Mouse (Mus musculus): ENCODE measurements around the gene Ankar. TPM values are rescaled to one million over a fixed set of nuclear protein-coding genes. Genes with fewer than 3 reads are reported as not detected.

Ankar gene
- not detected in 2 replicates for polyA plus RNA-seq (2015; fragmentation: Nextera tagmentation; extraction: Ambion mirVana)

- WGBS = 84% methylated on average over 11 of the region's 11 CpGs
- Histone ChIP-seq H3K9me3 (no peaks in the 10 kb centered on the region), H3K36me3 (no peaks in the 10 kb centered on the region), H3K4me3 (no peak within 1 kb of the TSS), H3K4me1 (replicated peaks) (no peaks in the 10 kb centered on the region), H3K27ac (replicated peaks) (no peak within 1 kb of the TSS), H3K27me3 (no peaks in the 10 kb centered on the region), H3K9ac (no peak within 1 kb of the TSS), H3K4me2 (no peak within 1 kb of the TSS)
- no peak for ATAC-seq (ENCODE audit: low read depth)
These were observed at the start of gene Ankar for GRCm38 (mm10) chr1:72700479-72700878. Gene Ankar (minus strand): TSS chr1:72700579.

DNA sequence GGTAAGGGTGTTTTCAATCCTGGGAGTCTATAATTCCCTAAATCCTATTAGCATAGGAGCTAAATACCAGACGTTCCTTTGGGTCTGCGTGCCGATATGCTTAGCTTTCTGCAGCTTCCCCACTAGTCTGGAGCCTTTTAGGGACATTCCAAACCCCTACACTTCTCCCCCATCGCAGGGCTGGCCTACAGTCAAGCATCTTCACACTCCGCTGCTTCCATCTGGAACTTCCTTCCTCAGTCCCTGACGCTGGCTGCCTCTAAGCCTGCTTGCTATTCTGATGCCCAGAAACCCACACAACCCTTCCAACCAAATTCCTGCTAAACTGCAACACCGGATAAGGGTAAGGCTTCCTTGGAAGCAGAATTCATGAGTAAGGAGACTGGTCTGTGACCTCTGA lies 46.0 kb upstream of the Ankar start:
- Histone ChIP-seq H3K4me1 (replicated peaks) (no peaks in the 10 kb centered on the region), H3K4me2 (no peak overlapping the region), H3K9me3 (no peaks in the 10 kb centered on the region), H3K4me3 (no peak overlapping the region), H3K36me3 (no peaks in the 10 kb centered on the region), H3K27ac (replicated peaks) (no peak overlapping the region), H3K9ac (no peak overlapping the region), H3K27me3 (no peaks in the 10 kb centered on the region)
- WGBS = 82% methylated on average over 7 of the region's 7 CpGs
- no peak for ATAC-seq (ENCODE audit: low read depth)

DNA sequence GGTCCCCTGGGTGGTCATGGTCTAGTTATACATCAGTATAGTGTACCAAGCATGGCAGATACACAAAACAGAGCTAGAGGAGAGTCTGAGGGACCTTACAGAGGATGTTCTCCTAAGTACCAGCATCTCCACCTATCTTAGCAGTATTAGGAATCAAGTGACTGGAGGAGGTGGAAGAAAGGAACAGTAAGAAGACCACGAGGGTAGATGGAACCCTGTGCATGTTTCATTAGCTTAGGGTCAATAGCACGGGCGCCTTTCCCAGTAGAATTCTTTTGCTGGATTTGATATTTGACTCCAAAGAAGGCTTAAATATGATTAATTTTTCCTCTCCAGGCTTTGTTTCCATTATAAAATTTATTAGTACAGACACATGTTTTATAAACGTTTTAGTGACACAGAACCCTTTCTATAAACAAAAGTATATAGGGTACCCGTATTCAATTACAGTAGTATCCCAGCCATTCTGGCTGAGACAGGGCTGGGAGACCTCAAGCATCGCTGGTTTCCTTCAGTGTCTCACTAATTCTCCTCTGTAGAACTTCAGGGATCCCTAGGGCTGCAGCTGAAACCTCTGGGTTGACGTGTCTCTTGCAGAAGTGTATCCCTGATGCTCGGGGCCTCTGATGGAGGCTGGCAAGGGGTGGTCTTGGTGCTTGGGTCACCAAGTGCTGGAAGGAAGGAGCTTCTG lies 44.6 kb upstream of the Ankar start:
- no peaks in the 10 kb centered on the region for H3K27me3 ChIP-seq
- 83% methylated on average over 8 of the region's 8 CpGs for WGBS

DNA sequence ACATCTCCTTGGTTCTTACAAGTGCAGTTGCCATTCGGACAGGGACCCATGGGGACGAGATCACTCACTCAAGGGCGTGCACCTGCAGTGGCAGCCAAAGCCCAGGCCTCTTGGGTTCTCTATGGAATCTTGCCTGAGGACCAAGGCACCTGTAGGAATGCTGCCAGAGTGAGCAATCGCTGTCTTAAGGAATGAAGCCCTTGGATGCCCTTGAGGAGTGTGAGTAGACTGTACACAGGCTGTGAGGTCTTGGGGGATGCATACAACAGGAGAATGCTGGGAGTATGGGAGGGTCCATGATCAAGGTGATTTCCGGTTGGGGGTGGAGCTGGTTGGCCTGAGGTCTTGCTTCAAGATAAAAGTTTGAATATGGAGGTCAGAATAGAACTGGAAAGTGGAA lies 41.0 kb upstream of the Ankar start:
- no peak overlapping the region for H3K4me3 ChIP-seq
- no peaks in the 10 kb centered on the region for H3K9me3 ChIP-seq
- ATAC-seq (ENCODE audit: low read depth) = no peak
- H3K27ac ChIP-seq (replicated peaks) = no peak overlapping the region
- no peaks in the 10 kb centered on the region for H3K27me3 ChIP-seq
- H3K4me2 ChIP-seq = no peak overlapping the region
- H3K4me1 ChIP-seq (replicated peaks) = peaks cover 21% of the 10 kb centered on the region
- no peak overlapping the region for H3K9ac ChIP-seq
- 91% methylated on average over 5 of the region's 5 CpGs for WGBS
- no peaks in the 10 kb centered on the region for H3K36me3 ChIP-seq

More for the DNA sequence above, 44.6 kb upstream of the Ankar start:
- Histone ChIP-seq H3K27ac (replicated peaks) (no peak overlapping the region), H3K4me1 (replicated peaks) (0 out of 2 replicates have a peak, but pooled peaks cover 1% of the 10 kb centered on the region), H3K4me3 (no peak overlapping the region), H3K9ac (no peak overlapping the region), H3K9me3 (no peaks in the 10 kb centered on the region), H3K36me3 (no peaks in the 10 kb centered on the region), H3K4me2 (no peak overlapping the region)
- ATAC-seq (ENCODE audit: low read depth) = no peak

- H3K4me1 ChIP-seq (replicated peaks) = peaks cover 26% of the 10 kb centered on the region
- WGBS = 50% methylated on average over 10 of the region's 10 CpGs
These were observed 39.3 kb upstream of the Ankar start for GRCm38 (mm10) chr1:72739681-72740063.

GRCm38 (mm10) chr1:72738946-72739680 lies 38.7 kb upstream of the Ankar start:
- 62% methylated on average over 15 of the region's 15 CpGs for WGBS

More at GRCm38 (mm10) chr1:72739681-72740063, 39.3 kb upstream of the Ankar start:
- H3K27ac ChIP-seq (replicated peaks) = 0 out of 2 replicates have a peak overlapping the region, but pooled peaks have one; percentile 23
- no peaks in the 10 kb centered on the region for H3K27me3 ChIP-seq
- no peak overlapping the region for H3K9ac ChIP-seq
- H3K4me2 ChIP-seq = no peak overlapping the region
- no peaks in the 10 kb centered on the region for H3K9me3 ChIP-seq
- peak; percentile 67 for ATAC-seq (ENCODE audit: low read depth)
- H3K36me3 ChIP-seq = no peaks in the 10 kb centered on the region
- no peak overlapping the region for H3K4me3 ChIP-seq

DNA sequence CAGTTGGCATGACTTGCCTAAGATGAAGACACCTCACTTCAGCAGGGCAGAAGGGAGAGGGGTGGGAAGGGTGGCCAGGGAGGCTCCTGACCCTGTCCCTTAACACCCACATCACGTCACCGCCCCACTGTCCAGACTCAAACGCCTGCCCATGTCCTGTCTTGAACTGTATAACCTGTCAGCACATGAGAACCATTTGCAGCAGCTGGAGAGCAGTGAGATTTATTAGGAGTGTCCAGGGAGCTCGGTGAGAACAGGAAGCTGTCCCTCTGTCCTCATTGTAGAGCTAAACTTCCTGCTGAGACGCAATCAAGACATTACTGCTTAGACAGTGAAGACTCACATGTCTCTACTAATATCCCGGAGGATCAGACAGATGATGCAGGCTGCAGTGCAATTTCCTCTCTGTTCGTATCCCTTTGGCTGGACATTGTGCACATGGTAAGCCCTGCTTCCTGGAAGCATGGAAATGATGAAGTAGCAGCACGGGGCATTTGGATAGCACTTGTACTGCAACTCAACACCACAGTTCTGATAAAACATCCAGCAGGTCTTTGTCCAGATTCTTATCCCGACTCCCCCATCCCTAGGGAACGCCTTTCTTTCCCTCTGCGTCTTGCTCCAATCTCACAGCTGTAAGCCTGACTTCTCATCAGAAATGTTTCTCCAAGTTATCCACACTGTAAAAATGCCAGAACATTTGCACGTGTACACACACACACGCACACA lies 36.2 kb upstream of the Ankar start:
- Histone ChIP-seq H3K4me1 (replicated peaks) (peaks cover 26% of the 10 kb centered on the region), H3K4me2 (no peak overlapping the region), H3K9ac (no peak overlapping the region), H3K36me3 (no peaks in the 10 kb centered on the region), H3K9me3 (no peaks in the 10 kb centered on the region), H3K4me3 (no peak overlapping the region), H3K27me3 (no peaks in the 10 kb centered on the region), H3K27ac (replicated peaks) (no peak overlapping the region)
- ATAC-seq (ENCODE audit: low read depth) = no peak
- WGBS = 51% methylated on average over 13 of the region's 13 CpGs

More at GRCm38 (mm10) chr1:72738946-72739680, 38.7 kb upstream of the Ankar start:
- Histone ChIP-seq H3K27me3 (no peaks in the 10 kb centered on the region), H3K27ac (replicated peaks) (0 out of 2 replicates have a peak overlapping the region, but pooled peaks have one; percentile 23), H3K9me3 (no peaks in the 10 kb centered on the region), H3K4me2 (no peak overlapping the region), H3K4me3 (no peak overlapping the region), H3K4me1 (replicated peaks) (peaks cover 26% of the 10 kb centered on the region), H3K36me3 (no peaks in the 10 kb centered on the region), H3K9ac (0 out of 2 replicates have a peak overlapping the region, but pooled peaks have one; percentile 31)
- ATAC-seq (ENCODE audit: low read depth) = peak; percentile 50

GRCm38 (mm10) chr1:72733191-72733691 lies 32.9 kb upstream of the Ankar start:
- Histone ChIP-seq H3K4me3 (no peak overlapping the region), H3K27me3 (no peaks in the 10 kb centered on the region), H3K9ac (no peak overlapping the region), H3K9me3 (no peaks in the 10 kb centered on the region), H3K4me2 (no peak overlapping the region), H3K27ac (replicated peaks) (no peak overlapping the region), H3K36me3 (no peaks in the 10 kb centered on the region), H3K4me1 (replicated peaks) (peaks cover 17% of the 10 kb centered on the region)
- 89% methylated on average over 9 of the region's 9 CpGs for WGBS
- ATAC-seq (ENCODE audit: low read depth) = no peak

GRCm38 (mm10) chr1:72730126-72730525 lies 29.7 kb upstream of the Ankar start:
- no peaks in the 10 kb centered on the region for H3K9me3 ChIP-seq
- ATAC-seq (ENCODE audit: low read depth) = no peak
- no peak overlapping the region for H3K4me3 ChIP-seq
- H3K9ac ChIP-seq = no peak overlapping the region
- H3K36me3 ChIP-seq = no peaks in the 10 kb centered on the region
- H3K4me1 ChIP-seq (replicated peaks) = peaks cover 11% of the 10 kb centered on the region
- no peak overlapping the region for H3K4me2 ChIP-seq
- 84% methylated on average over 10 of the region's 10 CpGs for WGBS
- H3K27ac ChIP-seq (replicated peaks) = no peak overlapping the region
- H3K27me3 ChIP-seq = no peaks in the 10 kb centered on the region

DNA sequence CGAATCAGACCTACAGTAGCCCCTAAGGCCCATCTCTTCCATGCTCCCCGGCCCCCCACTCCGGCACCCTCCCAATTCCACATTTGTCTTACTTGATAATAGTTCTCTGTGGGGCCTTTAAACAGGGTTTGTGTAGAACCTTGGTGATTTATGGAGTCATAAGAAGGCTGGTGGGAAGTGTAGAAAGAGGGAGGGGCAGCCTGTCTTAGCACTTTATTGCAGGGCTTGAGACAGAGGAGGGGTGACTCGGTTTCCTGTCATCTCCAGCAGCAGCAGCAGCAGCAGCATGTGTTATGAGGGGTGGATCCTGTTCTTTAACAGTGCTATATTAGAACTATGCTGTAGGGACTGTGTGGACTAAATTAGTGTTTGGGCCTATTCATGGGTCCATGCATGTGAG lies 28.4 kb upstream of the Ankar start:
- no peaks in the 10 kb centered on the region for H3K36me3 ChIP-seq
- H3K9me3 ChIP-seq = no peaks in the 10 kb centered on the region
- ATAC-seq (ENCODE audit: low read depth) = peak; percentile 69
- 24% methylated on average over 4 of the region's 4 CpGs for WGBS
- H3K9ac ChIP-seq = no peak overlapping the region
- H3K27me3 ChIP-seq = no peaks in the 10 kb centered on the region
- no peak overlapping the region for H3K4me2 ChIP-seq
- H3K4me1 ChIP-seq (replicated peaks) = peaks cover 11% of the 10 kb centered on the region
- H3K27ac ChIP-seq (replicated peaks) = no peak overlapping the region
- H3K4me3 ChIP-seq = no peak overlapping the region

- Histone ChIP-seq H3K27me3 (no peaks in the 10 kb centered on the region), H3K4me1 (replicated peaks) (peaks cover 11% of the 10 kb centered on the region), H3K9ac (no peak overlapping the region), H3K27ac (replicated peaks) (no peak overlapping the region), H3K36me3 (0 out of 2 replicates have a peak, but pooled peaks cover 3% of the 10 kb centered on the region), H3K4me3 (no peak overlapping the region), H3K4me2 (no peak overlapping the region), H3K9me3 (no peaks in the 10 kb centered on the region)
- ATAC-seq (ENCODE audit: low read depth) = no peak
- WGBS = 91% methylated on average over 13 of the region's 13 CpGs
These were observed 25.6 kb upstream of the Ankar start for GRCm38 (mm10) chr1:72725941-72726340.

- Histone ChIP-seq H3K4me2 (no peak overlapping the region), H3K27ac (replicated peaks) (no peak overlapping the region), H3K36me3 (0 out of 2 replicates have a peak, but pooled peaks cover 7% of the 10 kb centered on the region), H3K27me3 (no peaks in the 10 kb centered on the region), H3K4me1 (replicated peaks) (peaks cover 21% of the 10 kb centered on the region), H3K4me3 (no peak overlapping the region), H3K9ac (no peak overlapping the region), H3K9me3 (no peaks in the 10 kb centered on the region)
- ATAC-seq (ENCODE audit: low read depth) = no peak
- WGBS = 86% methylated on average over 2 of the region's 2 CpGs
These were observed 24.0 kb upstream of the Ankar start for GRCm38 (mm10) chr1:72724354-72724753.
